Mouse (Mus musculus) heart, adult 18-20 months (tissue): ENCODE measurements around the gene Sgcb. TPM values are rescaled to one million over a fixed set of nuclear protein-coding genes. Genes with fewer than 3 reads are reported as not detected.

Experiments
- DNase-seq, 2 experiments: peaks; one replicate each; pipeline ENCODE4 v3.0.0; 2021 to 2022; ENCODE audit warnings: mixed read lengths in 1 of 2
- total RNA-seq, 2 experiments: library from RNA; stranded (reverse); gene quantifications; 2 replicates each; pipeline ENCODE4 v1.2.3; 2021

The Sgcb gene
- total RNA-seq, 2 experiments from 2014 or later = 105 to 115 TPM

DNA sequence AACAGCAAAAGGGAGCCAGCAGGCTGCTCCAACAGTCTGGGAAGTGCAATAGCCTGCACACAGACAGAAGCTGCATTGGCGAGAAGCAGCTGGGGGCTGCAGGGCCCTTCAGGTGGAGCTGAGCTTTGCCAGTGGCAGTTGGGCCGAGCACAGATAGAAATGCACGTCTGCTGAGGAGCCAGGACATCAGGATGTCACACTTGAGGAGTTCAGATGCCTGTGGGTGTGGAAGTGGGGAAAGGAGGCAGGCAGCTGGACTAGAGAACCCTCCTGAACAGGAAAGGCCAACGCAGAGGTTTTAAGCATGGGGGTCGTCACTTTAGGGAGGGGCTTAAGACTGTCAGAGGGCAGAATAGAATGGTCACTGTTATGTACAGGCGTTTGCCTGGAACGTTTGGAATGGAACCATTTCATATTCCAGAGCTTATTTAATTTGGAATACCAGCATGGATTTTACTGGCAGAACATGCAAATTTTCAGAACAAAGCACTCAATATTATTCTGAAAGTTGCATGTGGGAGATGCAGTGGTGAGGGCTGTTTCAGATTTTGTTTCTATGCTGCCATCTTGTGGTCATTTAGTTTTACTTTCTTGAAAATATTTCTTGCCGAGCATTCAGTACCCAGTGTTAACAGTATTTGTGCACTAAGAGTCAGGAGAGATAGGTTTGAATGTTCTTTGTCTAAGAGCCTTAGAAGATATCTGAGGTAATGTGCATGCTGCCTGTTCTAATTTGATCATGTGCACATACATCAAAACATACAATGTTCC lies 10.1 kb downstream of the Sgcb start:
- DNase-seq = peak; percentile 29 to 57

DNA sequence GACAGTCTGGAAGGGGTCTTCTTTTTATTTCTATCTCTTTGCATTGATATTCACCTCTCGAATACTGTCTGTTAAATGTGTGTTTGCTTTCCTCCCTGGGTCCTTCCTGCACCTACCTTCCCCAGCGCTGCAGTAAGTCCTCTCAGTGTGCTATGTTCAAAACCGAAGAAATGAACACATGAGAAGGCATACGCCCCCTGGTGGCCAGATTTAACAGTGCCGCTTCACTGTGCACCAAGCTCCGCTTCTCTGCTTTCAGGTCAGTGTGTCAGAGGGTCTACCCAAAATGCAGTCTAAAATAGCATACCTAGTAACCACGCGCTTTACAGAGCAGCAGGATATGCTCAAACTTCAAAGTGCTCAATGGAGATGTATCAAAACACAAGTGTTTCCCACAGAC lies 14.4 kb downstream of the Sgcb start:
- DNase-seq = peak; percentile 59 to 88

DNA sequence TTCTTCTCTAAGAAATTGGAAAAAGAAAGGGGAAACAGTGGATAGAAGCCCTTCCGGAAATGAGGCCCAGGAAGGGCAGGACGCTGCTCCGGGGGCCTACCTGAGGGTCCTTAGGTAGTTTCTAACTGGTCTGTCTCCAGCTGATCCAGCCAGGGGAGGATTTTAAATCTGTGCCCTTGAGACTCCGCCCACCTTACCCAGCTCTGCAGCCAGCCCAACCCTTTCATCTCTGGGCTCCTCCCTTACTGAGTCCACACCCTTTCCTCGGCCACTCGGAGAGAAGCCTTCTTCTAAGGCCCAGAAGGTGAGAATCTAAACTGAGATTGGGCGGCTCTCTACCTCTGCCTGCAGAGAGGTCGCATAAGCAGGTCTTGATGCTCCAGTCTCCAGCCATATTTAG lies 15.3 kb downstream of the Sgcb start, which contains the start of gene Lrrc66:
TSS of gene Lrrc66 (minus strand) at position 236 of the 400 bp plus-strand sequence.
- DNase-seq = no peak

DNA sequence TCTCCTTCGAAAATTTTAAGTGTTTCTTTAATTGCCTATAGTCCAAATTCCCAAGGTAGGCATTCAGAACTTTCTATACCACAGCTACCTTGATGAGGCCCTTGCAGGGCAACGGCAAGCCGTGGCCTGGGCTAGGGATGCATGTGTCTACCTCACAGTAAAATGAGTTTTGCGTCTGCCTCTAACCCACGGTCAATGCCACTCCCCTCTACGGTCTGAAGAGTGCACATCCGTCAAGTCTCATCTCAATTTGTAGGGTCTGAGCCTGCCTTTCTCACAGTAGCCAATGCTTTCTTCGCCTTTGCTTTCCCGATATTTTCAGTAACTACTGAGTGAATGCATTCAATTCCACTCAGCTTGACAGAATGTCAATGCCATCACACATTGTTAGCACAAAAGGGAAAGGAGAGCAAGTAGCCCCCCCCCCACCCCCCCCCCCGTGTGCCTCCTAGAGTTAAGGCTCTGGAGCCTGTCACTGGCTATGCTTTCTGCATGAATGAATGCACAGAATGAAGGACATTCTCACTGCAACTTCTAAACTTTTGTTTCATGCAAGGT lies 16.5 kb downstream of the Sgcb start:
- DNase-seq = no peak

DNA sequence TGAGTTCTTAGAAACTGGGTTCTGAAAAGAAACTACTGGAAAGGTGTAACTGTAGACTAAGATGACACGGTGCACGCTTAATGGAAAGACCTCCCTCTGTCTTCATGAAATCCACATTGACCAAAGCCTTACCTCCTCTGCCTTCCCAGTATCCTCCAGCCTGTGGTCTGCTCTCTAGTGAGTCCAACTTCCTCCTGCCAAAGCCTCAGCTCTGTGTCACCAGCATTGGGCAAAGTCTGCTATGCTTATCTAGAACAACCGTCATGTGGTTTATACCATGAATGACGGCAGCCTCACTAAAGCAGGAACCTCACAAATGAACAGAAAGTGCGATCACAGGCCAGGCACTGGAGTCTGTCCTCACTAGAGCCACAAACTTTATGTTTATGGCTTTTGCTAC lies 17.4 kb downstream of the Sgcb start:
- DNase-seq = peak in 1 of 2 experiments; percentile 27

DNA sequence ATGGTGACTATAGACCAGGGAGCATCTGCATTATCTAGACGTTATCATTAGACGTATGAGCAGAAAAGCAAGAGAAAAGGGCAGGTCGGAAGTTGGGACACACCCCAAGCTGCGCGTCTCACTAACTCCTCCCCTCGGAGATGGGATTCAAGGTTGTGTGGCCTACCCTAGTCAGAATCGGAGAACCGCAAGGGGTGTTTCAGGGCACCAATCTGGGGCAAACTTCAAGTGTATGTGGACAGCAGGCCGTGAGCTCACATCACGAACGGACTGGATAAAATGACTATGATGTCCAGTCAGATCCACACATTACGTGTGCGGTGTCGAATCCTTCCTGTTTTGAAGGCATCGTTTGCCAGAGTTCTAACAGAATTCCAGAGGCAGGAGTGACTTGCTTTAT lies 19.6 kb downstream of the Sgcb start:
- DNase-seq = no peak

DNA sequence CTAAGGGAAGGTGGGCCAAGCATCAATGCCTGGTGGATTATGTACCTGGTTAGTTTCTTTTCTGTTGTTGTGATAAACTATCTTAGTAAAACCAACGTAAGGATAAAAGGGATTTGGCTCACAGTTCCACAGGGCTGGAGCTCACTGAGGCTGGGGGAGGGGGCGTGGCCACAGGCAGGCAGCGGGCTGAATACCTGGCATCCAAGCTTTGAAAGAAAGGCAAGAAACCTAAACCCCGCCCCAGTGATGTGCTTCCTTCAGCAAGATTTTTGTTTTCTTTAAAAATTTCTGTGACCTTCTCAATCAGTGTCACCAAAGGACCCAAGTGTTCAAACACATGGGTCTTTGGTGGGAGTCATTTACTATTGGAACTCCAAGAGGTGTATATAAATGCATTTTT lies 20.0 kb downstream of the Sgcb start:
- DNase-seq = no peak

DNA sequence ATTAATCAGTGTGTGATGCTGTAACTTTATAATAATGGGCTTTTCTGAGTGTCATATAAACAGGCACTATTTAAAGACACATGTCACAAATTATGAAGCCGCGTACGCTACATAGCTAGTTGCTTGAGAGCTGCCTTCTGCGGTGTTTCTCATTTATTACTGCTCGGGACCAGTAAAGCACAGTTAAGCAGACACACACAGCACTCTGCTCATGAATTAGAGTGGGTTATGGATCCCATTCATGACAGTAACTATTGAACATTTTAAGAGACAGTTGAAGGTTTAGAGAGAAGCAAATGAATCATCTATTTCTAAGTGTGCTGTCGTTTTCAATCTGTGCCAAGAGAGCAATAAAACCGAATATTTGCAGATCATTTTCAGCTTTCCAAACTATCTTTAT lies 20.7 kb downstream of the Sgcb start:
- DNase-seq = no peak

DNA sequence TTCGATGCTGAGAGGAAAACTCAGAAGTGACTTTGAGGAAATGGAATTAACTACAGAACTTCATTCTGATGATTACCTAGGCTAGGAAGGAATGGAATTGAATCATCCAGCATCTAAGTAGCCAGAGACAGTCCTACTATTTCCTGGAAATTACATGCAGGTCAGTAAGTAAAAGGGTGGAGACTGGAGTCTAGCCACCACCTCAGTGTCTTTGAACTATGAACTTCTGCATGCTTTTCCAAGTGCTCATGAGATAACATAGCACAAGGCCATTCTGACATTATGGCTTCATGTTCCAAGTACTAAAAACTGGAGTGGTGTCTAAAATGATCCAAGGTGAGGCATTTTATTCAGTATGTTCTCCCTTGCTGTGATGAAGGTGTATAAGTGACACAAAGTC lies 22.1 kb downstream of the Sgcb start:
- DNase-seq = no peak

DNA sequence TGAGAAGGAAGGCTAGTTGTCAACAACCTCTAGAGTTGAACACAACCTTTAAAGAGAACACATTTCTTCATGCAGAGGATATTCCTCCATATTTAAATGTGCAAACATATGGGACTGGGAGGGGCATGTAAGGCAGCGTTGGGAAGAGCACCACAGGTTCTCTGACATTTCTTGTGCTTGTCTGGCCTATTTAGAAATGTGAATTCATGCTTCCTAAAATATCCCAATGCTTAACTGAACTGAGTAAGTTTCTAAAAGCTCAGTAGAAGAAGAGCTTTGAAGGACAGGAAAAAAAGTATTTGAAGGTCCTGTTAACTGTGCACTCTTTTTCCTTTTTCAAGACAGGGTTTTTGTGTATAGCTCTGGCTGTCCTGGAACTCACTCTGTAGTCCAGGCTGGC lies 28.6 kb downstream of the Sgcb start:
- no peak for DNase-seq

DNA sequence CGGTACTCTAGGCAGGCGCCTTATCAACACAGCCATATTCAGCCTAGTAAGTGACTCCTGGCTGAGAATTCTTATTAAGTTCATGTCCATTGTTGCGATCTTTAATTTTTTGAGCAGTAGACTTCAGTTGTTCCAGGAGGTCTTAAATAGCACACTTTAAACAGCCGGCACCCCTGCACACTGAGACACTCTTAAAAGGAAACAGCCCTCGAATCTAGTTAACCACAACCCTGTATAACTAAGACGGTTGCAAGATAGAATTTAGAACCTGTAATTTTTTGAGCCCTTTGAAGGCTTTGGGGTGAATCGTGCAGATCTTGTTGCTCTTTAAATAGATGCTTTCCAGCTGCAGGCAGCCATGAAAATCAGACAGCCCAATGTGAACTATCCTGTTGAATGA lies 32.4 kb downstream of the Sgcb start:
- DNase-seq = no peak

DNA sequence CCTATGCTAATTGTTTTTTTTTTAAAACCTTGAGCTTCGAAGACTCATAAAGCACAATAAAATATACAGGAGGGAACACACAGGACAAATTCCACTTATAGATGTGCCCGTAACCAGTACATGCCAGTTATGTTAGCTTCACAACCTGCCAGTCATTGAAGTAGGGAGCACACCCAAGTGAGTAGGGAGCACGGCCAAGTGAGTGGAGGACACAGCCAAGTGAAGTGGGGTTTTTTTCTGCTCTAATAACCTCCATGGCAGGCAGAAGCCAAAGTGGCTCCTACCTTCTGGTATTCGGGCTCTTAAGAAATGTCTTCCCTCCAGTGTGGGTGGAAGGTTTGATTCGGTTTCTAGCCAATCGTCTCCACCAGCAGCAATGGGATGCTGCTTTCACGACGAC lies 34.3 kb downstream of the Sgcb start:
- no peak for DNase-seq

DNA sequence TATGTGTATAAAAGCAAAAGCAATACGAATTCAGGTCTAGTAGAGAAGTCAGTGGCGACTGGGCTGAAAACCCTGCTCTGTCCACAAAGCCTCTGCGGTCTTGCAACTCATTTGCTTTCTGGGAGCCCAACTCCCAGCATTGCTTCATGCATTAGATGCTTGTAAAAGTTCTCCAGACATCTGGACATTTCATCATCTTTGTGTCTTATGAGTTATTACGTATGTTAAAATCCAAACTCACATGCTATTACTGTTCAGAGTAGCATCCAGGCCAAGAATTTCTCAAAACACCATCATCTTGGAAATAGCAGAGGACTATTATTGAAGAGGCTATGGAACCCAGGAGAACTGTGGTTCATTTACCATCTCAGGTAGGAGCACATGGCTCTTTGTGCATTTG lies 36.5 kb downstream of the Sgcb start:
- no peak for DNase-seq

DNA sequence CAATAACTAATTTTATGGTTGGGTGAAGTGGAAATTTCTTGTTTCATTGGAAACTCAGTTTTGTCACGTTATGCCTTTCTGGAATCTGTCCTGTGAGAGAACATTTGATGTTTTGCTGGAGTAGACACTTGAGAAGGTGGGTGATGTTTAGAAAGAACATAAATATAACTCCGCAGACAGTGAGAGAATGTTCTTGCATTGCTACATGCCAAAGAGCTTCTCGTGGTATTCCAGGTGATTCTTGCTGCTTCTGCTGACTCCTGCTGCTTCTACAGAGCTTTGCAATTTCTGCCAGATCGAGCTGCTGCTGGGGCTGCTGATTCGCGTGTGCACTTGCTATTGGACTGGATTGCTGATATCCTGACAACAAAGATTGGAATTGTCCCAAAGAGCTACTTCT lies 42.6 kb downstream of the Sgcb start:
- no peak for DNase-seq

DNA sequence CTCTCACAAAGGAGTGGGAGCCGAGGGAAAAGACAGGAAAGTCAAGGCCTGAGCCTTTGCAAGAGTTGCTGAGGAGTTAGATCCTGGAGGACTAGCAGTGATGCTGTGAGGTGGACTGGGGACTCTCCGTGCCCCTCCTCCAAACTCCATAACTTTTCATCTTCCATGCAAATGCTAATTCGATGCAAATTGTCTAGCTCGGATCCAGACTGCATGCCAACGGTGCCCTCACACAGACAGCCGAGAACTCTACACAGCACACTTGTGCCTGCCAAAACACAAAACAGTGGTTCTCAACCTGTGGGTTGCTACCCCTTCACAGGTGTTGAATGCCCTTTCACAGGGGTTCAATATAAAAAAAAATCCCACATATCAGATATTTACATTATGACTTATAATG lies 43.0 kb downstream of the Sgcb start:
- no peak for DNase-seq

DNA sequence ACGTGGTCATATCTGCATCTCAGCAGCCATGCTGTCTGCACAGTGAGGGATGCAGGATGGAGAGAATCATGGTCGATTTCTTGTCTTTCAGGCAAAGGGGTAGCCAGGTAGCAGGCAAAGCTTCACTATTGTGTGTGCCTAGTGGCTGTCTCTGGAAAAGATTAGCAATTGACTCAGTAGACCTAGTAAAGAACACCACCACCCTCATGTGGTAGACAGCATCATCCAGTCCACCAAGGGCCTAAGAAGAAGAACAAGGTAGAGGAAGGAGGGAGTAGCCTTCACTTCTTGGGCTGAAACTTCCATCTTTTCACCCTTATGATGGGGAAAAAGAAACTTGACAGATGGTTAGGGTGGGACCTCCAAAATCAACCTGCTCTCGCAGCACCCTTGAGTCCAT lies 44.7 kb downstream of the Sgcb start:
- DNase-seq = no peak

DNA sequence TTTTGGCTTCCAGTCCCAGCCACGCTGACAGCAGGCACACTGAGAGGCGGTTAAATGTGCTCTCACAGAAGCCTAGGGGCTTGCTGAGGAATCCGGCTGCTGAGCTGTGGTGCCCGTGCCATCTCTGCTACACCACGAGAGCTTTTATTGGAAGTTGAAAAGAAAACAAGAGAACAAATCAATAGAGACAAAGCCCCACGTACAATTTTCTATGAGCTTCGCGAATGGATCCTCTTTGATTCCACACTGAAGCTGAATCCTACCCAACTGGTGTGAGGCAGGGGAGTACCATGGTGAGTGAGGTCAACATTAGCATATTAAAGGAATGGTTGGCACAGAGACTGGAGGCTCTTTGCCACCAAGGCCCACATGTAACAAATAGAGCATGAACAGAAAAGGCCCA lies 46.2 kb downstream of the Sgcb start:
- no peak for DNase-seq

DNA sequence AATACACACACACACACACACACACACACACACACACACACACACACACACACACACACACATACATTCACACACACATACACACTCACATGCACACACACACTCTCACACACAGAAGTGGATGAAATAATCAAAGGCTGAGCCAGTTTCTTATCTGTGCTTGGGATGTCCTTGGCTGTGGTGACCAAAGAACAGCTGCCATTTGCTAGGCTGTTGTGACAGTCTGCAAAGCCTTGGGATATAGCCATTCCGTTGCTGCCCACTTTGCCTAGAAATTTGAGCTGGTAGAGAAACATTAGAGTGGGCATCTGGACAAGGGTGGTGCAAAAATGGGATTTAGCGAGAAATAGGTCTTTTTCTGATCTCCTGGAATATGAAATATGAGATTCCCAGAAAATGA lies 47.6 kb downstream of the Sgcb start:
- DNase-seq = peak; percentile 35 to 44

DNA sequence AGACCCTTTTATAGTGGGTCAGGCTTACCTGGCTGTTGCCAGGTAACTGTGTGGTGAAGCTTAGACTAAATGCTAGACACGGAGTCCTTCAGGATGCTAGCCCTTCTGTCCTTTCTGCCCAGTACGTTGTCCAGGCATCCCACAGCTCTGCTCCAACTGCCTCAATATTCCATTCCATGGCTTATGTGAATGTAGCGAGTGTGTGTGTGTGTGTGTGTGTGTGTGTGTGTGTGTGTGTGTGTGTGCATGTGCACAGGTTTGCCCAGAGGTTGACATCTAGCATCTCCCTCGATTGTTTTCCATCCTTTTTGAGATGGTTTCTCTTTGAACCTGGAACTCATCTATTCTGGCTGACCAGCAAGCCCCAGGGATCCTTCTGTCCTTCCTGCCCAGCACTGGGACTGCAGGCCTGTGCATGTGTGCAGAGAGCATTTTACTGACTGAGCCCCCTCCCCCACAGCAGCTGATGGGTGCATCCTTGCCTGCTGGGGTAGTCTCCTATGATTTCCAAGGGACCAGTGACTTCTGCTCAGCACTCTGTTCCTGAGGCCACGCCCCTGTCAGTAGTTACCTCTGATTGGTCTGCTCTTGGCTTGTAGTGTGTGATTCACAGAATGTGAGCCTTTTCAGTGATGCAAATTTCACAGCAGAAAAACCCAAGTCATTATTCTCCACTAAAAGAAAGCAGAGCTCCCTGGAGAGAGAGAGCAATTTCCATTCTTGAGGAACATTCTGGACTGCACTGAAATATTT lies 48.5 kb downstream of the Sgcb start:
- peak; percentile 13 to 15 for DNase-seq

DNA sequence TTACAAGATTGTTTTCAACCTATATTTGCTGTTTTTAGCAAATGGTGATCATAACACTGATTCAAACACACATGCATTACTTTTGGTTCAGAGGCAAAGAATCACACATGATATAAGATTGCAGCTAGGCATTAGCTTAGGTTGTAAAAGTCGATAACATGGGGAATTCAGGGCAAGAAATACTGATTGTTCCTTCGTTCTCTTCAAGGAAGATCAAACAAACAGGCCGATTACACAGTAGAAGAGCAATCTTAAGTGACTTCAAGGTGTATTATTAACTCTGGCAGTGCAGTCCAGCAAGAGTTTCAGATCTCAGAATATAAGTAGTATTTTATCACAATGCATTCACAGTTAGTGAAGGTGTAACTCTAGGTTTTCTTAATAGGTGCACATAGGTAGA lies 60.5 kb downstream of the Sgcb start:
- no peak for DNase-seq

DNA sequence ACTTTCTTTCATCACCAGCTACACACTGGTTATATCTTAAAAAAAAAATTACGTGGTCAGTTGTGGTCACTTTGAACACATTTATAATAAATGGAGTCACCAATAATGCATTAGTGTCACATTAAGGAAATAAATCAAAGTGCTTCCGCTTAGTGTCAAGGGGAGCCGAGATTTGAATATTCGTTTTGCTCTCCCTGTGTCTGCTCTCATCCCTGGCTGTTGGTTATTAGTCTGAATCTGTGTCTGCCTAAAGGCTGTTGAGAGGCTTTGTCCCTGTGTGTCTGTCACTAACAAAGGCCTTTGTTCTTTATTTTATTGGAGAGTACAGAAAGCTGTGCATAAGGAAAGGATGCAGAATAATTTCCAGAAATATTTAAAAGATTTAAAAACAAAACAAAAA lies 61.0 kb downstream of the Sgcb start:
- no peak for DNase-seq

DNA sequence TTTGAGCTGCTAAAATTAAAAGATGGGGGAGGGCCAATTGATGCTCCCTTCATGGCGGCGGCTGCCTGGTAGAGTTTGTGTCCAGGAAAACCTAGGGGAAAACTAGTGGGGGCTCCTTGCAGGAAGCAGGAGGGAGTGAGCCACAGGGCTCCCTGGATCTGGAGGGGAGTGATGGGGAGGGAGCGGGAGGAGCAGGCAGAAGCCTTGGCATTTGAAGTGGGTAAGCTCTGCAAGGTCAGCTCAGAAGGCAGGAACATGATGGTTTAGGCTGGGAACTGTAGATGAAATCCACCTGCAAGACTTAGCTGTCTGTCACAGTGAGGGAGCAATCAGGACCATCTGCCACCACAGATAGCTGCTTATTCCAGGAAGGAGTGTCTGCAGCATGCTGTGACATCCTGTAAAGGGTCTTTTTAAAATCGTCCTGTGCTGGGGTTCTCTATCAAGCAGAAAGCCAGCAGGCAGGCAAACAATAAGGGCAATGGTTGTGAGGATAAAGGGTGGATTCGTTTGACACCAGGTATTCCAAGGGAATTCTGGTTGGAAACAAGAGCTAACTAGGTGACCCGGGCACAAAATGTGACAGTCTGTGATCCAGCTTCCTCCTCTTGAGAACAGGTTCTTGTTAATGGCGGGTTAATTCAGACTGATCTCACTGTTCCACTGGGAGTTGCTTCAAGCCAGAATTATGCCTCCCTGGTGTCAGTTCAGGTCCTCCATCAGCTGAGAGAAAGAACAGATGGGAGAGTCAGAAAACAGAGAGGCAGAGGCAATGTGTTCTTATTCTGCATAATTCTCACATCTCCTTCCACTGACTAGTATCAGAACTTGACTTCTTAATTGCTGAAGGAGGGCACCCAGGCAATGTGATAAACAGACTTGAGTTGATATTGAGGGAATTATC lies 62.1 kb downstream of the Sgcb start:
- no peak for DNase-seq
